ENCODE assay signal across 20 mouse cellular contexts in genomic region chr5:25046762-25047161, GRCm38 (mm10).
"Had no signal": no experiment of that assay in that cellular context is flagged by ENCODE, and none has a peak within 500 bp of the region (broad histone marks: within the 10 kb centered on the region; RNA-seq: fewer than 3 reads in every experiment).

No protein-coding gene starts in this region.

- H3K4me3 ChIP-seq: liver, embryonic 12.5 days; midbrain, embryonic 10.5 days; midbrain, embryonic 12.5 days; myocyte; neural tube, embryonic 13.5 days; neural tube, embryonic 15.5 days had no signal

- H3K9me3 ChIP-seq: liver, embryonic 12.5 days; midbrain, embryonic 10.5 days; midbrain, embryonic 12.5 days; neural tube, embryonic 13.5 days; neural tube, embryonic 15.5 days had no signal

- H3K4me2 ChIP-seq: liver, embryonic 12.5 days; midbrain, embryonic 12.5 days; neural tube, embryonic 13.5 days; neural tube, embryonic 15.5 days had no signal

- ATAC-seq: liver, embryonic 12.5 days; midbrain, embryonic 16.5 days had no signal

- DNase-seq: lung, adult 2 months; lung, postnatal 10 days; lung, postnatal 4 days; midbrain, embryonic 14.5 days; retina, postnatal 1 day; right cerebral cortex, adult 18-20 months; right cerebral cortex, postnatal 25 days; right cerebral cortex, postnatal 4 days; spleen, adult 18-20 months; thymus, adult 18-20 months; thymus, postnatal 14 days; thymus, postnatal 36 days had no signal

- H3K4me1 ChIP-seq: liver, embryonic 12.5 days; midbrain, embryonic 10.5 days; midbrain, embryonic 12.5 days; neural tube, embryonic 13.5 days; neural tube, embryonic 15.5 days had no signal

- H3K27me3 ChIP-seq: midbrain, embryonic 12.5 days; neural tube, embryonic 13.5 days; neural tube, embryonic 15.5 days had no signal

- H3K36me3 ChIP-seq: liver, embryonic 12.5 days; midbrain, embryonic 10.5 days; midbrain, embryonic 12.5 days; neural tube, embryonic 13.5 days; neural tube, embryonic 15.5 days had no signal

- H3K9ac ChIP-seq: liver, embryonic 12.5 days; liver, embryonic 14.5 days; midbrain, embryonic 12.5 days; neural tube, embryonic 13.5 days; neural tube, embryonic 15.5 days had no signal

- H3K27ac ChIP-seq: liver, embryonic 12.5 days; liver, embryonic 14.5 days; midbrain, embryonic 10.5 days; midbrain, embryonic 12.5 days; neural tube, embryonic 13.5 days; neural tube, embryonic 15.5 days had no signal
